Mouse (Mus musculus) kidney, embryonic 16.5 days (tissue): ENCODE data around the gene Abhd2. TPM values are rescaled to one million over a fixed set of nuclear protein-coding genes. Genes with fewer than 3 reads are reported as not detected.

ENCODE experiments used
- ATAC-seq: fragments of 200-750 bp; cut with Nextera tagmentation; 2 replicates; pipeline ENCODE4 v1.8.0; 2017; ENCODE audit warnings: moderate TSS enrichment; ENCODE audit not compliant: low FRiP score, low TSS enrichment
- H3K27ac ChIP-seq: fragments of 300-500 bp; sonication (generic); 2 replicates; pipeline ENCODE4 v1.5.1; 2014; ENCODE audit warnings: low read length
- H3K27me3 ChIP-seq: fragments of 300-500 bp; sonication (generic); 2 replicates; pipeline ENCODE4 v1.6.1; 2014; ENCODE audit warnings: low read length, control low read depth, mixed read lengths; ENCODE audit not compliant: insufficient read depth
- H3K36me3 ChIP-seq: fragments of 300-500 bp; sonication (generic); 2 replicates; pipeline ENCODE4 v1.6.1; 2014; ENCODE audit warnings: low read length, control low read depth, mixed read lengths; ENCODE audit not compliant: insufficient read depth
- H3K4me1 ChIP-seq: fragments of 300-500 bp; sonication (generic); 2 replicates; pipeline ENCODE4 v1.6.1; 2014; ENCODE audit warnings: low read length, control low read depth, mixed read lengths; ENCODE audit not compliant: insufficient read depth
- H3K4me2 ChIP-seq: fragments of 300-500 bp; sonication (generic); replicated peaks from 2 replicates; pipeline ENCODE4 v1.6.1; 2014; ENCODE audit warnings: low read depth, low read length
- H3K4me3 ChIP-seq: fragments of 300-500 bp; sonication (generic); 2 replicates; pipeline ENCODE4 v1.5.1; 2014; ENCODE audit warnings: mild to moderate bottlenecking, low read length
- H3K9ac ChIP-seq: fragments of 300-500 bp; sonication (generic); replicated peaks from 2 replicates; pipeline ENCODE4 v1.6.1; 2014; ENCODE audit warnings: low read length
- H3K9me3 ChIP-seq: fragments of 300-500 bp; sonication (generic); 2 replicates; pipeline ENCODE4 v1.6.1; 2016; ENCODE audit warnings: low read length, control low read depth
- WGBS: fragments of 180-500 bp; shearing (Covaris S2); extraction: QIAGEN DNeasy Blood & Tissue Kit; methylation state at CpG from one replicate; pipeline ENCODE4 v1.1.7; 2014; 5-methylcytosine and 5-hydroxymethylcytosine counted together
- polyA plus RNA-seq: library from polyadenylated mRNA; unstranded; fragments of >200 nt; fragmentation: Nextera tagmentation; extraction: Ambion mirVana; gene quantifications from 2 replicates; pipeline ENCODE4 v1.2.1, GENCODE M21; 2015

Abhd2 gene
- polyA plus RNA-seq, 1 experiment from 2014 or later = 11.0 TPM

DNA sequence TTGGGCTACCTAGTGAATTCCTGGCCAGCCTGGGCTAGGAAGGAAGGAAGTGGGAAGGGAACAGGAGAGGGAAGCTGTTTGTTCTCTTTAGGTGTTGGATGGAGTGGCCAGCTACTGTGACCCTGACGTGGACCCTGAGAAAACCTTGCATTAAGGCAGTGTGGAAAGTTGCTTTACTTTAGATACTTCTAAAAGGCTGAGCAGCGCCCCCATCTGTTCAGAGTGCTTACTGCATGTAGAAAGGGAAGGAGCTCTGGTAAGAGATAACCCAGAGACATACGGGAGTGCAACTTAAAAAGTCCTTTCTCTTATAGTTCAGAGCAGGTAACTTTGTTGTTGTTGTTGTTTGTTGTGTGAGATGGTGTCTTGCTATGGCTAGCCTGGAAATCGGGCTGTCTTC, 72.9 kb downstream of the Abhd2 start:
- Histone ChIP-seq H3K4me3 (no peak overlapping the region), H3K36me3 (peaks cover 22% of the 10 kb centered on the region), H3K4me2 (no peak overlapping the region), H3K9ac (no peak overlapping the region), H3K27ac (no peak overlapping the region), H3K9me3 (no peaks in the 10 kb centered on the region), H3K4me1 (no peaks in the 10 kb centered on the region), H3K27me3 (no peaks in the 10 kb centered on the region)
- 41% methylated on average over 4 of the region's 4 CpGs for WGBS
- ATAC-seq = no peak

DNA sequence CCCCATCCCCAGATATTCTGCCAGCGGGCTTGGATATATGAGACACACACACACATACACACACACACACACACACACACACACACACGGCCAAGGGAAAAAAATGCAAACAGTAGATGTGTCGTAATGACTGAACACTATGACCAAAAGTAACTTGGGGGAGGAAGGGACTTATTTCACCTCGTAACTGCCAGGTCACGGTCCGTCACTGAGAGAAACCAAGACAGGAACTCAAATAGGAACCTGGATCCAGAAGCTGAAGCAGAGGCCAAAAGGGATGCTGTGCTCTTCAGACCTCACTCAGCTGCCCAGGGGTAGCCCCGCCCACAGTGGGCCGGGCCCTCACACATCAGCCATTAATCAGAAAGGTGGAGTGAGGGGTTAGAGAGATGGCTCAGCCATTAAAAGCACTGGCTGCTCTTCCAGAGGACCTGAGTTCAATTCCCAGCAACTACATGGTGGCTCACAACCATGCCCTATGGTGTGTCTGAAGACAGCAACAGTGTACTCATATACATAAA, 73.6 kb downstream of the Abhd2 start:
- H3K4me1 ChIP-seq = no peaks in the 10 kb centered on the region
- H3K27me3 ChIP-seq = no peaks in the 10 kb centered on the region
- H3K4me2 ChIP-seq = no peak overlapping the region
- H3K9me3 ChIP-seq = no peaks in the 10 kb centered on the region
- H3K27ac ChIP-seq = no peak overlapping the region
- no peak overlapping the region for H3K9ac ChIP-seq
- H3K4me3 ChIP-seq = no peak overlapping the region
- H3K36me3 ChIP-seq = peaks cover 27% of the 10 kb centered on the region
- no peak for ATAC-seq
- WGBS = 59% methylated on average over 8 of the region's 8 CpGs

DNA sequence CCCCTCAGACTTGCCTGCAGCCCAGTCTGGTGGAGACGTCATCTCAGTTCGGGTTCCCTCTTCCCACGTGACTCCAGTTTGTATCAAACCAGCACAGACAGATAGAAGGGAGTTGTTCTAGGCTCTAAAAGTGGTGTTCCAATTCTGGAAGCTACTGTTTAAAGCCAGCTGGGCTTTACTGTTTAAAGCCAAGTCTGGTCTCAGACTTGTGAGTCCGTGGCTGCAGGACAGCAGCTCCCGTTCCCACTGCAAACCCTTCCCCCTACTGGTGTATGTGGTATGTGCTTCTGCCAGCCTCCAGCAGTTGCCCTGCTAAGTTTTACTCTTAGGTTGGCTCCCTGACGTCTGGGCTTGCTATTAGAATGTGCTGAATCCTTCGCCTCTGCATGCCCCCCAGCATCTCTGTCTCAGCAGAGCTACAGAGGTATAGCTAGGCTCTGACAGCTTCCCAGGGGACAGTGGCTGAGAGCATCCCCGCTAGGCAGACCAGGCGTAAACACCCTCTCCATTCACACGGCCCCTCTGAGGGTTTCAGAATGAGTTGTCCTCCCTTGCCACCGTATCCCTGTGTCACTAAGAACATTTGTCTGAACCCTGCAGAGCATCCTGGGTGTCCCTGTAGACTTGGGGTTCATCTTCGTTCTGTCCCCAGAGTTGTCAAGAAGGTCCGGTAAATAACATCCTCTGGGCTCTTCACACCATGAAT, 74.3 kb downstream of the Abhd2 start:
- 81% methylated on average over 13 of the region's 13 CpGs for WGBS
- Histone ChIP-seq H3K4me1 (no peaks in the 10 kb centered on the region), H3K9me3 (no peaks in the 10 kb centered on the region), H3K4me2 (no peak overlapping the region), H3K27me3 (no peaks in the 10 kb centered on the region), H3K4me3 (no peak overlapping the region), H3K9ac (no peak overlapping the region), H3K27ac (no peak overlapping the region), H3K36me3 (peaks cover 28% of the 10 kb centered on the region)
- ATAC-seq = no peak

DNA sequence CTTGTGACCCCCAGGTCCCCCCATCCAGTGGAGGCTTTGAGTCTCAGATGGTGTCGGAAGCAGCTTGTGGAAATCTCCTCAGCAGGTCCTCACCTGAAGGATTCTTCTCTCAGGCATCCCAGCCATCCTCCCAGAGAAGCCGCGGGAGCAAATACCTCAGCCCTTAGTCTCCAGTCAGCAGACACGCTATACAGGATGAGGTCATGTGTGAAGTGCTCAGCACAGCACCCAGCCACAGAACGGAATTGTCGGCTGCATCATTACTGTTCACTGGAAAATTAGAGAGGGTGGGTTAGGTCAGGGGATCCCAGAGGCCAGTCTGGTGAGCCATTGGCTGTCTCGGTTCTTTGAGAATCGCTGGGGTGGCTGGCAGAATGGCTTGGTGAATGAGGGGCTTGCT, 75.8 kb downstream of the Abhd2 start:
- no peaks in the 10 kb centered on the region for H3K4me1 ChIP-seq
- no peaks in the 10 kb centered on the region for H3K9me3 ChIP-seq
- no peak overlapping the region for H3K4me3 ChIP-seq
- no peak for ATAC-seq
- no peak overlapping the region for H3K27ac ChIP-seq
- no peak overlapping the region for H3K4me2 ChIP-seq
- WGBS = 81% methylated on average over 8 of the region's 8 CpGs
- H3K36me3 ChIP-seq = peaks cover 27% of the 10 kb centered on the region
- H3K27me3 ChIP-seq = no peaks in the 10 kb centered on the region
- no peak overlapping the region for H3K9ac ChIP-seq

DNA sequence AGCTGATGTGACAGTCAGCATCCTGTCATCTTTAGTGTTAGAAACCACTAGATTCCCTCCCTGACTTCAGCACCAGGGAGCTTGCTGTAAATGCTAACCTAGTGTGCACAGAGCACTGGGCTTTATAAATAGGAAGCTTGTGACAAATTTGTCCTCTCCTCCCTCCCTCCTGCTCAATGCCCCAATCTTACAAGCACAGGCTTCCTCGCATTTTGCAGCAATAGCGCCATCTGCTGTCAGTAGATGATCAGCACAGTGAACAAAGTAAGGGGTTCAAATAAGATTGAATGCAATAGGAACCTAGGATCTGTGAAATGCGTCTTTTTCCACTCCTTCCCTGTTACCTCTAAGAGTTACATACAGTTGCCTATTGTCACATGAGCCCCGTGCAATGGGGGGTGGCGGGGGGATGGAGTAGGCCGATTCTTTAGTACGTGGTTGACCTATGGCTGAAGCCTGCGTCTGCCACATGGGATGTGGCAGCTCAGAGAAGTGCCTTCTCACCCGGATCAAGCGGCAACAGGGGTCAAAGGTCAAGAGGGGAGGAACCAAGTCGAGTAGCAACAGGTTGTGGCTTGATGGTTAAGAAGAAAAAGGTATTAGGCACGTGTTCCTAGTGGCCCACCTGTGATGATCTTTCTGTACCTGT, 76.9 kb downstream of the Abhd2 start:
- ATAC-seq = peak; percentile 60; the same call in 1 of the 2 replicates

DNA sequence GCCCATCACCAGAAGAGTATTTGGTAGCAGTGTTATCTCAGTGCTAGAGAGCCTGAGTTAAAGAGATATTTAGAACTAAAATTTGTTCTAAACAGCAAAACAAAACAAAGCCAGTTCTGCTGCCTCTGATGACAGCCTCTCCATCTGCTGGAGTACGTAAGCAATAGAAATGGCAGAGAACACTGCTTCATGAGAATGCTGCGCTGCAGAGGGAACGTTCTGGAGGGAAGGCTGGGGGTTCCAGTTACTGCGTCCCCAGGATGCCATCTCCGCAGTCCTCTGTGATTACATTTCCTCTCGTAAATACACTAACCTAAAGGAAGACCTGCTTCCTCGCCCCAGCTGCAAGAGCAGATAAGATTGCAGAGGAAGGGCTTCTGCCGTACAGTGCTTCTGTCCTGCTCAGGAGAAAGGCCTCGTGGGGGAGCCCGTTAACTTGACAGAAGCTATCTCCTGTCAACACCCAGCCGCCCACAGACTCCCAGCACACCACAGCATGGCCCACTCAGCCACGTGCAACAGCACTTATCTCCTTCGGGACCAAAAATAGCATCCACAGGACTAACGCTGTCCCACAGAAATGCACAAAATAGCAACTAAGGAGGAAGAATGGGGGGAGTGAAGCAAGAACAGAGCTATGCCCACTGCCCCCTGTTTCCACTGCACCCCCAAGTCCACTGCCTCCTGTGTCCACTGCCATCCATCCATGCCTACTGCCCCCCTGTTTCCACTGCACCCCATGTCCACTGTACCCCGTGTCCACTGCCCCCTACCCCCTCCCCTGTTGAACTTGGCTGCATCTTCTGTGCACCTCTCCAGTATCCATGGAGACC, 85.6 kb downstream of the Abhd2 start:
- WGBS = 53% methylated on average over 15 of the region's 15 CpGs
- Histone ChIP-seq H3K4me2 (no peak overlapping the region), H3K9me3 (no peaks in the 10 kb centered on the region), H3K9ac (no peak overlapping the region), H3K27me3 (no peaks in the 10 kb centered on the region), H3K4me1 (0 out of 2 replicates have a peak, but pooled peaks cover 2% of the 10 kb centered on the region), H3K27ac (no peak overlapping the region), H3K4me3 (no peak overlapping the region), H3K36me3 (peaks cover 47% of the 10 kb centered on the region)
- ATAC-seq = 0 out of 2 replicates have a peak, but pooled peaks have one; percentile 25

More for the DNA sequence above, 76.9 kb downstream of the Abhd2 start:
- Histone ChIP-seq H3K4me2 (no peak overlapping the region), H3K27me3 (no peaks in the 10 kb centered on the region), H3K36me3 (peaks cover 33% of the 10 kb centered on the region), H3K9ac (no peak overlapping the region), H3K4me1 (no peaks in the 10 kb centered on the region), H3K27ac (no peak overlapping the region), H3K9me3 (no peaks in the 10 kb centered on the region), H3K4me3 (no peak overlapping the region)
- 38% methylated on average over 12 of the region's 12 CpGs for WGBS

DNA sequence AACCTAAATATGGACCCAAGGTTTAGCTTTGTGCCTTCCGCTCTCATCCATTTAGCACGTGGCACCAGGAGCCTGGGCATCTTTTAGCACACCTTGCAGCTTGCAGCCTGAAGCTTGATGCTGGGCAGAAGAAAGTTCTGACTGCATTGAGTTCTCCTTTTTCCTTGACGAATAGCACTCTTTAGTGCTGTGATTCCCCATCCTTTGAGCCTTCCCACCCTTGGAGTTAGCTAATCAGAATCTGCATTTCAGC, 86.1 kb downstream of the Abhd2 start:
- H3K4me3 ChIP-seq = no peak overlapping the region
- no peaks in the 10 kb centered on the region for H3K27me3 ChIP-seq
- WGBS = 81% methylated on average over 3 of the region's 3 CpGs
- ATAC-seq = no peak
- H3K9me3 ChIP-seq = no peaks in the 10 kb centered on the region
- peaks cover 42% of the 10 kb centered on the region for H3K36me3 ChIP-seq
- no peak overlapping the region for H3K27ac ChIP-seq
- 0 out of 2 replicates have a peak, but pooled peaks cover 2% of the 10 kb centered on the region for H3K4me1 ChIP-seq
- no peak overlapping the region for H3K9ac ChIP-seq
- no peak overlapping the region for H3K4me2 ChIP-seq

DNA sequence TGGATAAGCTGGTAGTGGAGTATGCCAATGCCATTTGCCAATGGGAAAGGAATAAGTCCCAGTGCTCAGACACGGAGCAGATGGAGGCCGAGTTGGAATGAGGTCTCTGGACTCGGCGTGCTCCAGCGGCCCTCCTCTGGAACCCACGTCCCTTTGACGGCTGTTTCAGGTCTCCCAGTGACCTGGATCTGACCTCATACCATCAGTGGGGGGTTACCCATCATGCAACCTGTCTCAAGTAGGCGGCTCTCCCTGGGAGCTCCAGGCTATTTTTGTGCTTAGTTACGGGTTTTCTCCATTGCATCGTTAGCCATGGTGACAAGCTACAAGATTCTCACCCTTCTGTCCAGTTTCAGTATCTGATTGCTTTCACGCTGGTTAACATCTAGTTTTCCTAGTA, 87.1 kb downstream of the Abhd2 start:
- 55% methylated on average over 11 of the region's 11 CpGs for WGBS
- no peak for ATAC-seq
- H3K4me3 ChIP-seq = no peak overlapping the region
- H3K4me1 ChIP-seq = 0 out of 2 replicates have a peak, but pooled peaks cover 2% of the 10 kb centered on the region
- H3K9me3 ChIP-seq = no peaks in the 10 kb centered on the region
- no peak overlapping the region for H3K4me2 ChIP-seq
- no peak overlapping the region for H3K9ac ChIP-seq
- no peaks in the 10 kb centered on the region for H3K27me3 ChIP-seq
- H3K36me3 ChIP-seq = peaks cover 36% of the 10 kb centered on the region
- no peak overlapping the region for H3K27ac ChIP-seq

DNA sequence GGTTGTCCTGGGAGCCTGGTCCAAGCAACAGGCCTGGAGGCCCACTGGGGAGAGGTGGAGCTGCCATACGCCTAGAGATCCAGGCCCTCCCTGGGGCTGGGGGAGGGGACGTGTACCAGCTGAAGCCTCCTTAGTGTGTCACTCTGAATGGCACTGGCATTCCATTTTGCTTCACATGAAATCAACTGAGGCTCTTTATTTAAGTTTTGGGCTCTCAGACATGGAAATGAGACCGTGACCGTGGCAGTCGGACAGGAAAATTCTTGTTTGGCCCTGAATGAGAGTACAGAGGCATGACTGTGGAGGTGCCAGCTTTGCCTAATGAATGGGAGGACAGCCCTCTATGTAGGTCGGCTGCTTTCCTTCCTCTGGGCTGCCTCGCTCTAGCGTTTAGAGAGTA, 89.2 kb downstream of the Abhd2 start:
- no peak for ATAC-seq
- Histone ChIP-seq H3K9ac (0 out of 2 replicates have a peak overlapping the region, but pooled peaks have one; percentile 20), H3K4me3 (no peak overlapping the region), H3K4me2 (no peak overlapping the region), H3K36me3 (peaks cover 24% of the 10 kb centered on the region), H3K27ac (no peak overlapping the region), H3K27me3 (no peaks in the 10 kb centered on the region), H3K4me1 (0 out of 2 replicates have a peak, but pooled peaks cover 2% of the 10 kb centered on the region), H3K9me3 (no peaks in the 10 kb centered on the region)
- WGBS = 63% methylated on average over 8 of the region's 8 CpGs
